Mouse (Mus musculus) intestine, embryonic 15.5 days (tissue): ENCODE results near the gene Gsta4. TPM values are rescaled to one million over a fixed set of nuclear protein-coding genes. Genes with fewer than 3 reads are reported as not detected.
"Not testable (repeated sequence)": the region's sequence is repeated elsewhere in the genome, so short reads cannot be mapped to it uniquely, and the experiment has no call there.

Source experiments
- ATAC-seq: fragments of 200-750 bp; cut with Nextera tagmentation; 2 replicates; pipeline ENCODE4 v1.8.0; 2017; ENCODE audit warnings: moderate TSS enrichment, moderate library complexity
- H3K27ac ChIP-seq: fragments of 300-500 bp; sonication (generic); 2 replicates; pipeline ENCODE4 v1.5.1; 2015; ENCODE audit warnings: mild to moderate bottlenecking, inconsistent platforms
- H3K27me3 ChIP-seq: fragments of 300-500 bp; sonication (generic); replicated peaks from 2 replicates; pipeline ENCODE4 v1.6.1; 2015; ENCODE audit warnings: inconsistent platforms
- H3K36me3 ChIP-seq: fragments of 300-500 bp; sonication (generic); 2 replicates; pipeline ENCODE4 v1.6.1; 2015; ENCODE audit warnings: inconsistent platforms
- H3K4me1 ChIP-seq: fragments of 300-500 bp; sonication (generic); replicated peaks from 2 replicates; pipeline ENCODE4 v1.6.1; 2015; ENCODE audit warnings: inconsistent platforms
- H3K4me2 ChIP-seq: fragments of 300-500 bp; sonication (generic); replicated peaks from 2 replicates; pipeline ENCODE4 v1.6.1; 2015; ENCODE audit warnings: mild to moderate bottlenecking, inconsistent platforms
- H3K4me3 ChIP-seq: fragments of 300-500 bp; sonication (generic); replicated peaks from 2 replicates; pipeline ENCODE4 v1.5.1; 2015; ENCODE audit warnings: inconsistent platforms
- H3K9ac ChIP-seq: fragments of 300-500 bp; sonication (generic); 2 replicates; pipeline ENCODE4 v1.6.1; 2015; ENCODE audit warnings: inconsistent platforms
- H3K9me3 ChIP-seq: fragments of 300-500 bp; sonication (generic); 2 replicates; pipeline ENCODE4 v1.6.1; 2016; ENCODE audit warnings: inconsistent platforms
- WGBS: fragments of 180-500 bp; shearing (Covaris S2); methylation state at CpG from one replicate; pipeline ENCODE4 v1.1.7; 2015; 5-methylcytosine and 5-hydroxymethylcytosine counted together
- polyA plus RNA-seq: library from polyadenylated mRNA; unstranded; fragments of >200 nt; fragmentation: Nextera tagmentation; extraction: Ambion mirVana; gene quantifications from 2 replicates; pipeline ENCODE4 v1.2.1, GENCODE M21; 2015

Gsta4 gene
- polyA plus RNA-seq, 1 experiment from 2014 or later: 56.9 TPM

- no peaks in the 10 kb centered on the region for H3K9me3 ChIP-seq
- H3K4me1 ChIP-seq: no peaks in the 10 kb centered on the region; the same call in 1 of the 2 replicates
- H3K27me3 ChIP-seq: no peaks in the 10 kb centered on the region
- H3K36me3 ChIP-seq: no peaks in the 10 kb centered on the region
- WGBS: 65% methylated on average over 8 of the region's 8 CpGs
- no peak for ATAC-seq
- H3K9ac ChIP-seq: no peak overlapping the region
- H3K4me3 ChIP-seq: no peak overlapping the region
- no peak overlapping the region for H3K4me2 ChIP-seq
- no peak overlapping the region for H3K27ac ChIP-seq
These were observed 40.0 kb downstream of the Gsta4 start for GRCm38 (mm10) chr9:78222616-78223015.

DNA sequence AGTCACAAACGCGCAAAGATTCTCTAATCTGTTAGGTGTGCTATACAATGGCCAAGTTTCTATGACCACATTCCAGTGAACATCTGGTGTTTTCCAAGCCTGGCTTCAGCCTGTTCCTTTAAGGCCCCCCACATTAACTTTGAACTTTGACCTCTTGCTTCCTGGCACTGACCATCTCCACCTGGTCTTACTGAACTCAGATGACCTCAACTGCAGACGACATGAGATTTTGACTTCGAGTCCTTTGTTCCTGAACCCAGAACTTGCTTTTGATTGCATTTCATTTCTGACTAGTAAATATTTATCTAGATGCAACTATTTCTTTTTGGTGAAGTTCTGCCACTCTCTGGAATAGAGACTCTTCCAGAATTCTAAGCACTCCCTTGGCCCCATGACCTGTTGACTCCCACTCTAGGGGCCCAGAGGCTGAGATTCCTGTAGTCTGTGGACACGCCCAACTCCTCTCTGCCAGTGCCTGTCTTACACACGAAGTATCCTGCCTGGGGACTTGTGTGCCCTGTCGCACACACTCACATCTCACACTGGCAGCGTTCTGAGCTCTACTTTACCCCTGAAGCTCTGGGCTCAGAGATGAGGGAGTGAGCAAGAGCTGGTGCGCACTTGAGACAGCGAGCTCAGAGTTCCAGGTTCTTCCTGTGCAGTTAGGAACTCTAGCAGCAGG is 40.8 kb downstream of the Gsta4 start:
- Histone ChIP-seq H3K27ac (no peak overlapping the region), H3K9me3 (no peaks in the 10 kb centered on the region), H3K4me1 (no peaks in the 10 kb centered on the region; the same call in 1 of the 2 replicates), H3K9ac (no peak overlapping the region), H3K4me3 (no peak overlapping the region), H3K4me2 (no peak overlapping the region), H3K36me3 (no peaks in the 10 kb centered on the region), H3K27me3 (no peaks in the 10 kb centered on the region)
- WGBS: 66% methylated on average over 10 of the region's 10 CpGs
- peak; percentile 55; the same call in 1 of the 2 replicates for ATAC-seq

GRCm38 (mm10) chr9:78224418-78224817 is 41.8 kb downstream of the Gsta4 start:
- H3K9ac ChIP-seq: no peak overlapping the region
- H3K36me3 ChIP-seq: no peaks in the 10 kb centered on the region
- peaks cover 4% of the 10 kb centered on the region; the same call in 1 of the 2 replicates for H3K4me1 ChIP-seq
- 80% methylated on average over 2 of the region's 2 CpGs for WGBS
- H3K4me3 ChIP-seq: no peak overlapping the region
- H3K27ac ChIP-seq: no peak overlapping the region
- H3K27me3 ChIP-seq: no peaks in the 10 kb centered on the region
- no peaks in the 10 kb centered on the region for H3K9me3 ChIP-seq
- H3K4me2 ChIP-seq: no peak overlapping the region
- ATAC-seq: peak; percentile 61

DNA sequence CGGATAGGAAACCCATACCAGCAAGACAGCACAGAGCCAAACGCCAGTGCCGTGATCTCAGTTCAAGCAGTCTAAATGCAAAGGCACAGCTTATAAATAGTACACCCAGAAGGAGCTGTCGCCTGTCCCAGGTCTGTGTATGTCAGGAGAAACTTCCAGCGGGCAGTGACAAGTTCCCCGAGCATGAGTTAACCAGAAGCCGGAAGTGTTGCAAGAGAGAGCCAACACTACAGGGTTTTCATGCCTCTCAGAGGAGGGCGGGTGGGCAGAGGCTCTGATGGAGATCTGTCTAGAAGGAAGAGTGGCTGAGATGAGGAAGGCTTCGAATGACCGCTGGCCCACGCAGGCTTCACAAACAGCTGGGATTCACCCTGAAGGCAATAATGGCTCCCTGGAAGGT is 42.7 kb downstream of the Gsta4 start:
- H3K4me2 ChIP-seq: no peak overlapping the region
- H3K27ac ChIP-seq: no peak overlapping the region
- no peak overlapping the region for H3K4me3 ChIP-seq
- no peaks in the 10 kb centered on the region for H3K36me3 ChIP-seq
- H3K9me3 ChIP-seq: no peaks in the 10 kb centered on the region
- WGBS: 75% methylated on average over 11 of the region's 11 CpGs
- ATAC-seq: no peak
- peaks cover 5% of the 10 kb centered on the region; the same call in 1 of the 2 replicates for H3K4me1 ChIP-seq
- H3K9ac ChIP-seq: no peak overlapping the region
- H3K27me3 ChIP-seq: no peaks in the 10 kb centered on the region

DNA sequence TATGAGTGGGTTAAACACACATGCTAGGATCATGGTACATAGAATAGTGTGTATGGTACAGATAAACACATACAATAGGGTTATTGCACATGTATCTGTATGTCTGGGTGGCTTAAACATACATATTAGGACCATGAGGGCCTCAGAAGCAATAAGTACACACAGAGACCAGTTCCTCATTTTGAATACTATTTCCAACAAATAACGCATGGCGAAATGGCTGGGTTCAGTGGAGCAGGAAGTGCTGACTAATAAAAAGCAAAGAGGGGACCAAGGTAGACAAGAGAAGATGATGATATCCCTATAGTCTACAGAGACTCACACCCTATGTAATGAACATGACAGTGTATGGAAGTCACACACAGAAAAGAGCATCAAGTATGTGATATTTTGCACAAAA is 45.5 kb downstream of the Gsta4 start:
- no peaks in the 10 kb centered on the region for H3K9me3 ChIP-seq
- no peaks in the 10 kb centered on the region for H3K27me3 ChIP-seq
- H3K9ac ChIP-seq: no peak overlapping the region
- H3K4me2 ChIP-seq: no peak overlapping the region
- ATAC-seq: no peak
- H3K4me1 ChIP-seq: peaks cover 5% of the 10 kb centered on the region; the same call in 1 of the 2 replicates
- no peak overlapping the region for H3K27ac ChIP-seq
- H3K36me3 ChIP-seq: no peaks in the 10 kb centered on the region
- WGBS: 89% methylated on average over 2 of the region's 2 CpGs
- no peak overlapping the region for H3K4me3 ChIP-seq

DNA sequence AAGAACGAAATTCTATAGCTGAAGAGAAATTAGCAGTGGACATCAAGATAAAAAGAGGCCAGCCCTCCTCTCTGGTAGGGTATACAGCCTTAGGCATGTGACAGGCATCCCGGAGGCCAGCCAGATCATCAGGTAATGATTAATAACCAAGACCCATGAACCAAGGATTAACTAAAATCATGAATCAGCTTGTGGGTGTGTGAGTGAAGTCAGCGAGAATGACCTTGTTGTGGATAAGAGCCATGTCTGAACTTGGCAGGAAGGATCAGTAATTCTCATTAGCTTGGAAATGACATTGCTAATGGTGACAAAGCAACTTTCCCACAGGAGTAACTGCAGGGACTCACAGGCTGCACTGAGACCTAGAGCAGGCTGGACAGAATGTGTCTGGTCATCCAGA is 47.1 kb downstream of the Gsta4 start:
- H3K27me3 ChIP-seq, H3K9me3 ChIP-seq, H3K4me1 ChIP-seq, H3K9ac ChIP-seq, H3K4me3 ChIP-seq, H3K36me3 ChIP-seq: not testable (repeated sequence)
- peak; percentile 82 for ATAC-seq
- 43% methylated on average over 3 of the region's 3 CpGs for WGBS
- H3K27ac ChIP-seq: peak overlapping the region; percentile 64
- peak overlapping the region; percentile 11; the same call in 1 of the 2 replicates for H3K4me2 ChIP-seq

DNA sequence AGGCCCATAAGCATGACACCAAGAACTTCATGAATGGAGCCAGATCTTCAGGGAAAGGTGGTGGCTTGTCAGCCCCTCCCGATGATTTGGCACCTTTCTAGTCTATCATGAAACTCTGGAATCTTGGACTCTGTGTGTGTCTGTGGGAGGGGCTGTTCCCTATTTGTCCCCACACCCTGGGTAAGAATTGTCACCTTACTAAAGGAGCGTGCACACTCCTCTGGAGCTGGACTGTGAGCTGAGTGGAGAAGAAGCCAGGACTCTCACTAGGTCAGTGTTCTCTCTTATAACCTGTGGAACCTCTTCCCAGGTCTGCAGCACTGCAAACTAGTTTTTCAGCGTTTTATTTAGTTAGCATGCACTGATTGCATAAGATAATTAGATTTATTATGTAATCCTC is 47.9 kb downstream of the Gsta4 start, which contains the start of gene Gsta1:
TSS of gene Gsta1 (plus strand) at position 196 of the 400 bp plus-strand sequence.
- H3K4me3 ChIP-seq, H3K9ac ChIP-seq: not testable (repeated sequence)

GRCm38 (mm10) chr9:78233121-78233695 is 50.6 kb downstream of the Gsta4 start:
- H3K27me3 ChIP-seq, H3K4me2 ChIP-seq, H3K27ac ChIP-seq, H3K9me3 ChIP-seq, H3K9ac ChIP-seq, H3K4me3 ChIP-seq, H3K36me3 ChIP-seq, ATAC-seq, H3K4me1 ChIP-seq: not testable (repeated sequence)
- WGBS: no CpG with 5 or more reads among the region's 10 CpGs

More for the DNA sequence above, 47.9 kb downstream of the Gsta4 start, which contains the start of gene Gsta1:
- H3K36me3 ChIP-seq, H3K9me3 ChIP-seq, H3K4me1 ChIP-seq, H3K27me3 ChIP-seq: not testable (repeated sequence)
- peak; percentile 64 for ATAC-seq
- WGBS: 76% methylated on average over 3 of the region's 3 CpGs
- Histone ChIP-seq H3K4me2 (peak within 1 kb of the TSS; percentile 11; the same call in 1 of the 2 replicates), H3K27ac (peak within 1 kb of the TSS; percentile 64)

DNA sequence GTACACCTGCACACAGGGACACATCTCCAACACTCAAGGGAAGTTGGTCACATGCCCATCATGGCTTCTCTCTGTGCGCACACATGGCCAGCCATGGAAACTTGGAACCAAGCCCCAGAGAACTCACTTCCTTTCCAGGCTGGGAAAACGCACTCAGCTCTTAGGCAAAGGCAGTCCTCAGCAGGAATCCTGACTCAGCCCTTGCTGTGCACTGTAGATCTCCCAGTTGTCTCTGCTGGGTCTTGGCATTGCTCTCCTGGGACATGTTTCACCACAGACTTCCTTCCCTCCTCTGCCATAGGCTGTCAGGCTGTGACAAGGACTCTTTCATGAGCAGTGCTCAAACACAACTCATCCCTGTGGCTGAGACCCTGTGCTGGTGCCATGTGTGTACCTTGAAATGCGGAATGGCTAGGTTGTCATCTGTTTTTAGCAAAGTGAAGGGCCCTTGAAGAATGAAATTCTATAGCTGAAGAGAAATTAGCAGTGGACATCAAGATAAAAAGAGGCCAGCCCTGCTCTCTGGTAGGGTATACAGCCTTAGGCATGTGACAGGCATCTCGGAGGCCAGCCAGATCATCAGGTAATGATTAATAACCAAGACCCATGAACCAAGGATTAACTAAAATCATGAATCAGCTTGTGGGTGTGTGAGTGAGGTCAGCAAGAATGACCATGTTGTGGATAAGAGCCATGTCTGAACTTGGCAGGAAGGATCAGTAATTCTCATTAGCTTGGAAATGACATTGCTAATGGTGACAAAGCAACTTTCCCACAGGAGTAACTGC is 73.3 kb downstream of the Gsta4 start:
- WGBS: 68% methylated on average over 4 of the region's 4 CpGs

GRCm38 (mm10) chr9:78256914-78257313 is 74.3 kb downstream of the Gsta4 start, which contains the start of gene Gm3776:
Gene Gm3776 (plus strand): TSS chr9:78257129.
- H3K4me3 ChIP-seq, H3K9me3 ChIP-seq, H3K9ac ChIP-seq, H3K27me3 ChIP-seq, H3K27ac ChIP-seq, H3K4me1 ChIP-seq, H3K4me2 ChIP-seq, H3K36me3 ChIP-seq: not testable (repeated sequence)
- 63% methylated on average over 2 of the region's 3 CpGs for WGBS
- ATAC-seq: peak; percentile 39

More for the DNA sequence above, 73.3 kb downstream of the Gsta4 start:
- peak; percentile 87 for ATAC-seq
- not testable (repeated sequence) for H3K36me3 ChIP-seq, H3K4me3 ChIP-seq, H3K4me1 ChIP-seq, H3K27me3 ChIP-seq, H3K4me2 ChIP-seq, H3K27ac ChIP-seq, H3K9me3 ChIP-seq, H3K9ac ChIP-seq
